Mouse (Mus musculus): ENCODE data around the gene Mapk14.

The Mapk14 gene

GRCm38 (mm10) chr17:28690776-28691686 lies at the start of gene Mapk14:
Gene Mapk14 (plus strand): TSS chr17:28691329.
- DNase-seq (ENCODE audit: low spot score in 2 of 2) = peak; percentile 99

GRCm38 (mm10) chr17:28643697-28644096 lies 47.4 kb upstream of the Mapk14 start:
- no peak for DNase-seq (ENCODE audit: low spot score in 2 of 2)

- no peak for DNase-seq (ENCODE audit: low spot score in 2 of 2)
Observed at GRCm38 (mm10) chr17:28644112-28644511, 47.0 kb upstream of the Mapk14 start.

GRCm38 (mm10) chr17:28646221-28646620 lies 44.9 kb upstream of the Mapk14 start:
- no peak for DNase-seq (ENCODE audit: low spot score in 2 of 2)

- peak in 1 of 2 experiments; percentile 27 for DNase-seq (ENCODE audit: low spot score in 2 of 2)
Observed at GRCm38 (mm10) chr17:28648607-28649370, 42.3 kb upstream of the Mapk14 start.

- DNase-seq (ENCODE audit: low spot score in 2 of 2) = no peak
Observed at GRCm38 (mm10) chr17:28650268-28650667, 40.9 kb upstream of the Mapk14 start.

GRCm38 (mm10) chr17:28657936-28658335 lies 33.2 kb upstream of the Mapk14 start:
- no peak for DNase-seq (ENCODE audit: low spot score in 2 of 2)

GRCm38 (mm10) chr17:28659564-28659963 lies 31.6 kb upstream of the Mapk14 start:
- DNase-seq (ENCODE audit: low spot score in 2 of 2) = no peak

GRCm38 (mm10) chr17:28682311-28683084 lies 8.6 kb upstream of the Mapk14 start:
- DNase-seq (ENCODE audit: low spot score in 2 of 2) = no peak

- DNase-seq (ENCODE audit: low spot score in 2 of 2) = no peak
Observed at GRCm38 (mm10) chr17:28683601-28684000, 7.5 kb upstream of the Mapk14 start.

GRCm38 (mm10) chr17:28684631-28685030 lies 6.5 kb upstream of the Mapk14 start:
- DNase-seq (ENCODE audit: low spot score in 2 of 2) = no peak

GRCm38 (mm10) chr17:28687354-28687753 lies 3.8 kb upstream of the Mapk14 start:
- DNase-seq (ENCODE audit: low spot score in 2 of 2) = no peak

- peak in 1 of 2 experiments; percentile 25 for DNase-seq (ENCODE audit: low spot score in 2 of 2)
Observed at GRCm38 (mm10) chr17:28689586-28690283, 1.4 kb upstream of the Mapk14 start, which contains the start of gene Slc26a8. Gene Slc26a8 (minus strand): TSS chr17:28690233.

- DNase-seq (ENCODE audit: low spot score in 2 of 2) = peak; percentile 46 to 47
Observed at GRCm38 (mm10) chr17:28691687-28692340, 685 bp downstream of the Mapk14 start.

GRCm38 (mm10) chr17:28692341-28692710 lies 1.2 kb downstream of the Mapk14 start:
- peak; percentile 39 to 45 for DNase-seq (ENCODE audit: low spot score in 2 of 2)

- no peak for DNase-seq (ENCODE audit: low spot score in 2 of 2)
Observed at GRCm38 (mm10) chr17:28693086-28693485, 2.0 kb downstream of the Mapk14 start.

GRCm38 (mm10) chr17:28694078-28694477 lies 2.9 kb downstream of the Mapk14 start:
- no peak for DNase-seq (ENCODE audit: low spot score in 2 of 2)

- DNase-seq (ENCODE audit: low spot score in 2 of 2) = no peak
Observed at GRCm38 (mm10) chr17:28694832-28695231, 3.7 kb downstream of the Mapk14 start.

GRCm38 (mm10) chr17:28696641-28697040 lies 5.5 kb downstream of the Mapk14 start:
- no peak for DNase-seq (ENCODE audit: low spot score in 2 of 2)

- DNase-seq (ENCODE audit: low spot score in 2 of 2) = no peak
Observed at GRCm38 (mm10) chr17:28697290-28698195, 6.4 kb downstream of the Mapk14 start.
